Mouse (Mus musculus) embryonic facial prominence, embryonic 12.5 days (tissue): ENCODE results near the gene Mdga1. TPM values are rescaled to one million over a fixed set of nuclear protein-coding genes. Genes with fewer than 3 reads are reported as not detected.

Source experiments
- ATAC-seq: fragments of 200-750 bp; cut with Nextera tagmentation; 2 replicates; pipeline ENCODE4 v1.8.0; 2017; ENCODE audit not compliant: insufficient number of reproducible peaks, insufficient read depth, low FRiP score, low TSS enrichment
- H3K27ac ChIP-seq: fragments of 300-500 bp; sonication (generic); 2 replicates; pipeline ENCODE4 v1.5.1; 2016; ENCODE audit warnings: mild to moderate bottlenecking
- H3K27me3 ChIP-seq: fragments of 300-500 bp; sonication (generic); 2 replicates; pipeline ENCODE4 v1.6.1; 2016; ENCODE audit warnings: mild to moderate bottlenecking, moderate library complexity
- H3K36me3 ChIP-seq: fragments of 300-500 bp; sonication (generic); 2 replicates; pipeline ENCODE4 v1.6.1; 2016; ENCODE audit warnings: mild to moderate bottlenecking
- H3K4me1 ChIP-seq: fragments of 300-500 bp; sonication (generic); 2 replicates; pipeline ENCODE4 v1.6.1; 2016
- H3K4me2 ChIP-seq: fragments of 300-500 bp; sonication (generic); replicated peaks from 2 replicates; pipeline ENCODE4 v1.6.1; 2016; ENCODE audit warnings: mild to moderate bottlenecking, moderate library complexity
- H3K4me3 ChIP-seq: fragments of 300-500 bp; sonication (generic); 2 replicates; pipeline ENCODE4 v1.5.1; 2016; ENCODE audit warnings: mild to moderate bottlenecking
- H3K9ac ChIP-seq: fragments of 300-500 bp; sonication (generic); 2 replicates; pipeline ENCODE4 v1.6.1; 2016; ENCODE audit warnings: mild to moderate bottlenecking, moderate library complexity
- H3K9me3 ChIP-seq: fragments of 300-500 bp; sonication (generic); 2 replicates; pipeline ENCODE4 v1.6.1; 2016; ENCODE audit warnings: mild to moderate bottlenecking, moderate library complexity
- WGBS: fragments of 180-500 bp; shearing (Covaris S2); methylation state at CpG from one replicate; pipeline ENCODE4 v1.1.7; 2016; 5-methylcytosine and 5-hydroxymethylcytosine counted together
- polyA plus RNA-seq: library from polyadenylated mRNA; unstranded; fragments of >200 nt; fragmentation: Nextera tagmentation; extraction: Ambion mirVana; gene quantifications from 2 replicates; pipeline ENCODE4 v1.2.1, GENCODE M21; 2016

Mdga1 gene
- polyA plus RNA-seq, 1 experiment from 2014 or later, result 4.0 TPM

GRCm38 (mm10) chr17:29878990-29879389, 90.9 kb downstream of the Mdga1 start:
- H3K27me3 ChIP-seq, result peaks cover 12% of the 10 kb centered on the region
- no peak overlapping the region for H3K9ac ChIP-seq
- H3K4me1 ChIP-seq, result peaks cover 12% of the 10 kb centered on the region
- ATAC-seq, result no peak
- no peak overlapping the region for H3K27ac ChIP-seq
- H3K4me2 ChIP-seq, result no peak overlapping the region
- H3K9me3 ChIP-seq, result no peaks in the 10 kb centered on the region
- H3K4me3 ChIP-seq, result no peak overlapping the region
- WGBS, result 83% methylated on average over 10 of the region's 10 CpGs
- H3K36me3 ChIP-seq, result no peaks in the 10 kb centered on the region

GRCm38 (mm10) chr17:29874082-29874679, 95.7 kb downstream of the Mdga1 start:
- Histone ChIP-seq H3K27ac (no peak overlapping the region), H3K9me3 (no peaks in the 10 kb centered on the region), H3K9ac (0 out of 2 replicates have a peak overlapping the region, but pooled peaks have one; percentile 11), H3K4me3 (no peak overlapping the region), H3K36me3 (no peaks in the 10 kb centered on the region), H3K27me3 (peaks cover 3% of the 10 kb centered on the region; the same call in 1 of the 2 replicates), H3K4me2 (peak overlapping the region; percentile 29), H3K4me1 (peaks cover 11% of the 10 kb centered on the region)
- ATAC-seq, result no peak
- WGBS, result 9% methylated on average over 26 of the region's 27 CpGs

DNA sequence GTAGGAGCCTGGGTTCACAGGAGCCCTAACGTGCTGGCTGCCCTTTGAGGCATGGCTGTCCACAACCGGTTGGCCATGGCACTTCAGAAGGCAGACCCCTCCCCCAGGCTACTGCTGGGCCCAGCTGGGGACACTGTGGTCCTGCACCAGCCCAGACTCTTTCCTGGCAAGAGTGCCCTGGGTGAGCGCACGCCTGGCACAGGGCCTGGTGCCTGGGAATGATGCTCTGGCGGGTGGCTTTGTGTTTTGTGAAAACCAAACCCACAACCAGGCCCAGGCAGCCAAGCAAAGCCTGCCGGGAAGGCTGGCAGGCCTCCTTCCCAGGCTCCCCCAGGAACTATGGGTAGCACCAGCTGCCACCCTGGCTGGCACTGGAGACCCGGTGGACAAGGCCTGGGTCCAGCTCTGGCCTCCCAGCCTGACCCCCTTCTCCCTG, 96.3 kb downstream of the Mdga1 start:
- WGBS, result 61% methylated on average over 7 of the region's 7 CpGs
- H3K9me3 ChIP-seq, result no peaks in the 10 kb centered on the region
- H3K36me3 ChIP-seq, result no peaks in the 10 kb centered on the region
- peaks cover 11% of the 10 kb centered on the region for H3K4me1 ChIP-seq
- no peak for ATAC-seq
- H3K9ac ChIP-seq, result no peak overlapping the region
- H3K27me3 ChIP-seq, result peaks cover 3% of the 10 kb centered on the region; the same call in 1 of the 2 replicates
- no peak overlapping the region for H3K27ac ChIP-seq
- no peak overlapping the region for H3K4me2 ChIP-seq
- no peak overlapping the region for H3K4me3 ChIP-seq

- H3K9ac ChIP-seq, result no peak overlapping the region
- 74% methylated on average over 12 of the region's 12 CpGs for WGBS
- H3K4me3 ChIP-seq, result no peak overlapping the region
- H3K36me3 ChIP-seq, result no peaks in the 10 kb centered on the region
- no peak for ATAC-seq
- no peaks in the 10 kb centered on the region for H3K27me3 ChIP-seq
- peaks cover 11% of the 10 kb centered on the region for H3K4me1 ChIP-seq
- no peak overlapping the region for H3K4me2 ChIP-seq
- H3K27ac ChIP-seq, result no peak overlapping the region
- H3K9me3 ChIP-seq, result peaks cover 15% of the 10 kb centered on the region; the same call in 1 of the 2 replicates
Measured at GRCm38 (mm10) chr17:29870316-29870715, 99.6 kb downstream of the Mdga1 start.

GRCm38 (mm10) chr17:29865914-29866313, 104.0 kb downstream of the Mdga1 start:
- H3K9ac ChIP-seq, result no peak overlapping the region
- no peaks in the 10 kb centered on the region for H3K4me1 ChIP-seq
- peaks cover 15% of the 10 kb centered on the region; the same call in 1 of the 2 replicates for H3K9me3 ChIP-seq
- H3K4me2 ChIP-seq, result no peak overlapping the region
- ATAC-seq, result no peak
- H3K27me3 ChIP-seq, result no peaks in the 10 kb centered on the region
- no peaks in the 10 kb centered on the region for H3K36me3 ChIP-seq
- WGBS, result 76% methylated on average over 6 of the region's 6 CpGs
- H3K4me3 ChIP-seq, result no peak overlapping the region
- no peak overlapping the region for H3K27ac ChIP-seq

DNA sequence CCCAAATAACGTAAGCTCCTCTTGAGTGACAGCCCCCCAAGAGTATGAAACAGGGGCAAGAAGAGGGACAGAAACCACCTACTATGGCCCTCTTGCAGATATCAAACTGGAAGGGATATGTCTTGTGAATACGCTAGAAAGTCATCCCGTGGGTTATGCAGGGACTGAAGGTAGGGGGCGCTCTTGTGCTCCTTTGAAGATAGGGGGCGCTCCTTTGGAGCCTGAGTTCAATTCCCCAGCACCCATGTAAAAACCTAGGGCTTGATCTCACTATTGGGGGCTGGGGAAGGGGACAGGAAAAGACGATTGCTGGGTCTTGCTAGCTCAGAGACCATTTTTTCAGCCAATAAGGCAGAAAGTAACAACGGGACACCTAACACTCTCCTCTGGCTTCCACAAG, 105.4 kb downstream of the Mdga1 start:
- no peak overlapping the region for H3K4me2 ChIP-seq
- WGBS, result 60% methylated on average over 7 of the region's 7 CpGs
- H3K36me3 ChIP-seq, result no peaks in the 10 kb centered on the region
- no peaks in the 10 kb centered on the region for H3K4me1 ChIP-seq
- ATAC-seq, result no peak
- peaks cover 15% of the 10 kb centered on the region; the same call in 1 of the 2 replicates for H3K9me3 ChIP-seq
- no peak overlapping the region for H3K9ac ChIP-seq
- H3K27me3 ChIP-seq, result no peaks in the 10 kb centered on the region
- H3K4me3 ChIP-seq, result no peak overlapping the region
- H3K27ac ChIP-seq, result no peak overlapping the region

DNA sequence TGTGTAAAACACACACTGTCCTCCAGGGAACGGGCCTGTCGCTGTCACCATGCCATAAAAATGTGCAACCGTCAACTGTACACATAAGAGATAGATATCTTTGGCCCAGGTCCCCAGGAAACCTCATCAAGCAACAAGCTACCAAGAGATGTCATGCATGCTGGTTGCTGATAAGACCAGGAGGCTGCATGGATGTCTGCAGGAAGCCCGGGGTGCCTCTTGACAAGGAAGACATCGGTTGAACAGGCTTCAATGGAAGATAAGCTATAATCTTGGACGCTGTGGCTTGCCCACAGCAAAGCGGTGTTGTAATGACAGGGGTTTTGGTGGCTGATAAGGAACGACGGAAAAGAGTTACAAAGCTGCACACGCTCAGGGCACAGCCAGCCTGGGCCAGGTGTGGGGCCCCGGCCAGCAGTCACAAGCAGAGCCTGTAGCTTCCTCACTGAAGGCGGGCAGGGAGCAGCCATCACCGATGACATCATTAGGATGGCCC, 110.1 kb downstream of the Mdga1 start:
- no peak for ATAC-seq
- no peak overlapping the region for H3K27ac ChIP-seq
- H3K4me2 ChIP-seq, result no peak overlapping the region
- no peak overlapping the region for H3K4me3 ChIP-seq
- no peaks in the 10 kb centered on the region for H3K4me1 ChIP-seq
- H3K9me3 ChIP-seq, result no peaks in the 10 kb centered on the region
- H3K27me3 ChIP-seq, result no peaks in the 10 kb centered on the region
- no peak overlapping the region for H3K9ac ChIP-seq
- no peaks in the 10 kb centered on the region for H3K36me3 ChIP-seq
- WGBS, result 87% methylated on average over 13 of the region's 13 CpGs

DNA sequence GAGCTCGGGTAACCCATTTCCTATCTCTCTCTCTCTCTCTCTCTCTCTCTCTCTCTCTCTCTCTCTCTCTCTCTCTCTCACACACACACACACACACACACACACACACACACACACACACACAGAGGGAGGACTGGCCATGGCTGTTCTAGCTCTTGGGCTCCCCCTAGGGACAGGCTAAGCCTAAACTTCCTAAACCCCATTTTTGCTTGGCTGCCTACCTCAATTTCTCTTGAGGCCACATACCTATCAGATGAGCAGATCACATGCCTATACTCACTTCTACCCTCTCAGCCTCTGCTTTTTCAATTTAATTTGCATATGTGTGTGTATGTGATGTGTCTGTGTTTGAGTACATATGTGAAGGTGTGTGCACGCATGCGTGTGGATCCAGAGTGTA, 111.1 kb downstream of the Mdga1 start:
- H3K9ac ChIP-seq, result no peak overlapping the region
- no peak overlapping the region for H3K4me3 ChIP-seq
- ATAC-seq, result no peak
- H3K36me3 ChIP-seq, result no peaks in the 10 kb centered on the region
- no peaks in the 10 kb centered on the region for H3K9me3 ChIP-seq
- WGBS, result 86% methylated on average over 3 of the region's 3 CpGs
- no peak overlapping the region for H3K27ac ChIP-seq
- H3K4me1 ChIP-seq, result no peaks in the 10 kb centered on the region
- no peak overlapping the region for H3K4me2 ChIP-seq
- no peaks in the 10 kb centered on the region for H3K27me3 ChIP-seq

- Histone ChIP-seq H3K9me3 (no peaks in the 10 kb centered on the region), H3K9ac (no peak overlapping the region), H3K36me3 (no peaks in the 10 kb centered on the region), H3K4me1 (no peaks in the 10 kb centered on the region), H3K27me3 (peaks cover 8% of the 10 kb centered on the region), H3K4me3 (no peak overlapping the region), H3K4me2 (no peak overlapping the region), H3K27ac (no peak overlapping the region)
- ATAC-seq, result no peak
- WGBS, result 67% methylated on average over 18 of the region's 18 CpGs
Measured at GRCm38 (mm10) chr17:29855702-29856580, 113.9 kb downstream of the Mdga1 start.

- Histone ChIP-seq H3K27ac (no peak overlapping the region), H3K9me3 (no peaks in the 10 kb centered on the region), H3K36me3 (no peaks in the 10 kb centered on the region), H3K4me3 (no peak overlapping the region), H3K9ac (no peak overlapping the region), H3K4me1 (no peaks in the 10 kb centered on the region), H3K27me3 (peaks cover 8% of the 10 kb centered on the region), H3K4me2 (no peak overlapping the region)
- WGBS, result 92% methylated on average over 4 of the region's 4 CpGs
- no peak for ATAC-seq
Measured at GRCm38 (mm10) chr17:29854835-29855234, 115.1 kb downstream of the Mdga1 start.

- ATAC-seq, result no peak
- no peak overlapping the region for H3K9ac ChIP-seq
- H3K27ac ChIP-seq, result no peak overlapping the region
- H3K9me3 ChIP-seq, result no peaks in the 10 kb centered on the region
- H3K4me1 ChIP-seq, result no peaks in the 10 kb centered on the region
- no peak overlapping the region for H3K4me3 ChIP-seq
- no peak overlapping the region for H3K4me2 ChIP-seq
- 72% methylated on average over 6 of the region's 6 CpGs for WGBS
- H3K27me3 ChIP-seq, result peaks cover 8% of the 10 kb centered on the region
- H3K36me3 ChIP-seq, result no peaks in the 10 kb centered on the region
Measured at GRCm38 (mm10) chr17:29854388-29854787, 115.5 kb downstream of the Mdga1 start.
